Mouse (Mus musculus): ENCODE results near the gene Il25. TPM values are rescaled to one million over a fixed set of nuclear protein-coding genes. Genes with fewer than 3 reads are reported as not detected.

The Il25 gene
- polyA plus RNA-seq, 1 experiment from 2014 or later, result not detected

- WGBS (ENCODE audit: missing documents), result 87% methylated on average over 1 of the region's 1 CpGs
- H3K79me2 ChIP-seq (ENCODE audit: inconsistent target), result no peaks in the 10 kb centered on the region
- no peaks in the 10 kb centered on the region for H3K36me3 ChIP-seq (ENCODE audit: inconsistent target)
- H3K4me3 ChIP-seq (ENCODE audit: inconsistent target), result no peak within 1 kb of the TSS
- no peak within 1 kb of the TSS for H3K27ac ChIP-seq
Observed at GRCm38 (mm10) chr14:54976633-54977032, 44.1 kb downstream of the Il25 start, which contains the start of gene Gm17428. Gene Gm17428 (plus strand): TSS chr14:54976933.

- no peak overlapping the region for H3K27ac ChIP-seq
- WGBS (ENCODE audit: missing documents), result 95% methylated on average over 8 of the region's 8 CpGs
- H3K36me3 ChIP-seq (ENCODE audit: inconsistent target), result no peaks in the 10 kb centered on the region
- H3K4me3 ChIP-seq (ENCODE audit: inconsistent target), result no peak overlapping the region
- no peaks in the 10 kb centered on the region for H3K79me2 ChIP-seq (ENCODE audit: inconsistent target)
Observed at GRCm38 (mm10) chr14:54978664-54979063, 46.2 kb downstream of the Il25 start.

- no peak overlapping the region for H3K27ac ChIP-seq
- H3K4me3 ChIP-seq (ENCODE audit: inconsistent target), result no peak overlapping the region
- 95% methylated on average over 7 of the region's 7 CpGs for WGBS (ENCODE audit: missing documents)
- no peaks in the 10 kb centered on the region for H3K79me2 ChIP-seq (ENCODE audit: inconsistent target)
- H3K36me3 ChIP-seq (ENCODE audit: inconsistent target), result no peaks in the 10 kb centered on the region
Observed at GRCm38 (mm10) chr14:54981934-54982333, 49.4 kb downstream of the Il25 start.

Other genes with a start within 250 kb of the Il25 start
- gene 1700123O20Rik, start 246.5 kb upstream of the Il25 start, polyA plus RNA-seq (2018), result 23.0 to 29.4 TPM (median 23.7 TPM) in 3 replicates
- 92.8 to 195 TPM (median 119 TPM) in 3 replicates for gene Acin1, start 245.8 kb upstream of the Il25 start, polyA plus RNA-seq (2018)
- gene Gm29776, start 233.9 kb upstream of the Il25 start, polyA plus RNA-seq (2018), result not detected in 3 replicates
- 0.42 to 0.85 TPM in 2 of 3 replicates, not detected in the other for gene Cebpe, start 220.5 kb upstream of the Il25 start, polyA plus RNA-seq (2018)
- 62.3 to 349 TPM (median 87.2 TPM) in 3 replicates for gene Slc7a8, start 150.7 kb upstream of the Il25 start, polyA plus RNA-seq (2018)
- not detected in 3 replicates for gene Rnf212b, start 118.6 kb upstream of the Il25 start, polyA plus RNA-seq (2018)
- 4.1 to 15.5 TPM (median 6.0 TPM) in 3 replicates for gene Homez, start 61.7 kb upstream of the Il25 start, polyA plus RNA-seq (2018)
- gene Ppp1r3e, start 55.1 kb upstream of the Il25 start, polyA plus RNA-seq (2018), result 9.4 to 27.5 TPM (median 11.3 TPM) in 3 replicates
- gene Bcl2l2, start 49.3 kb upstream of the Il25 start, polyA plus RNA-seq (2018), result 13.5 to 20.1 TPM (median 14.7 TPM) in 3 replicates
- gene Gm20521, start 49.3 kb upstream of the Il25 start, polyA plus RNA-seq (2018), result 0.28 to 3.5 TPM (median 1.1 TPM) in 3 replicates
- gene Pabpn1, start 40.2 kb upstream of the Il25 start, polyA plus RNA-seq (2018), result 71.0 to 98.7 TPM (median 86.0 TPM) in 3 replicates
- 0.14 to 0.26 TPM in 2 of 3 replicates, not detected in the other for gene Slc22a17, start 19.6 kb upstream of the Il25 start, polyA plus RNA-seq (2018)
- gene Efs, start 6.6 kb upstream of the Il25 start, polyA plus RNA-seq (2018), result not detected in 3 replicates
- gene Cmtm5, start 3.6 kb downstream of the Il25 start, polyA plus RNA-seq (2018), result not detected in 3 replicates
- not detected in 3 replicates for gene Myh6, start 34.2 kb downstream of the Il25 start, polyA plus RNA-seq (2018)
- gene Gm17428, start 44.2 kb downstream of the Il25 start, polyA plus RNA-seq (2018), result not detected in 3 replicates
- not detected in 3 replicates for gene Myh7, start 61.9 kb downstream of the Il25 start, polyA plus RNA-seq (2018)
- 28.2 to 50.2 TPM (median 38.8 TPM) in 3 replicates for gene Ngdn, start 82.8 kb downstream of the Il25 start, polyA plus RNA-seq (2018)
- 2.1 to 2.9 TPM (median 2.7 TPM) in 3 replicates for gene Zfhx2, start 159.6 kb downstream of the Il25 start, polyA plus RNA-seq (2018)
- gene Thtpa, start 162.1 kb downstream of the Il25 start, polyA plus RNA-seq (2018), result 6.1 to 8.7 TPM (median 8.1 TPM) in 3 replicates
- 18.1 to 20.8 TPM (median 18.4 TPM) in 3 replicates for gene Ap1g2, start 173.9 kb downstream of the Il25 start, polyA plus RNA-seq (2018)
- 0.05 TPM in 1 of 3 replicates, not detected in the others for gene Jph4, start 184.2 kb downstream of the Il25 start, polyA plus RNA-seq (2018)